ENCODE assay signal across 20 mouse cellular contexts in the genomic region with DNA sequence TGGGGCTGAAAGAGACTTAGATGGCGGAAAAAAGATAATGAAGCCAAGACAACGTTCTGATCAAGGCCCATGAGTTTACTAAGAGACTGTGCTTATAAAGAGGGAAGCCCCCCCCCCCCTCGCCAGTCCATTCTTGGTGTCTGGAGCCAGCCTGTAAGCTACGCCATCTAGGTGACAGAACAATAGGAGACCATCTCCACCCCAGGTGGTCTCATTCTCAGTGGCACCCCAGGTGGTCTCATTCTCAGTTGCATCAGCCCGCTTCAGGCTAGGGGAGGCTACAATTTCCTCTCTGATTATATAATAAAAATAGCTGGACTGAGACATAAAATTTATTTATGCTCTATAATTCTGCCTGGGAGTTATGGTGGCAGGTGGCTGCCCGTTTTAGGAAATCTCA.
"Had no signal": no experiment of that assay in that cellular context is flagged by ENCODE, and none has a peak within 500 bp of the region (broad histone marks: within the 10 kb centered on the region; RNA-seq: fewer than 3 reads in every experiment).

No protein-coding gene starts in this region.

- ATAC-seq: lung, postnatal 0 days; midbrain, embryonic 16.5 days had no signal

- H3K27me3 ChIP-seq: lung, embryonic 15.5 days; midbrain, embryonic 12.5 days; neural tube, embryonic 13.5 days; neural tube, embryonic 15.5 days had no signal

- H3K4me2 ChIP-seq: lung, embryonic 15.5 days; midbrain, embryonic 12.5 days; neural tube, embryonic 13.5 days; neural tube, embryonic 15.5 days had no signal

- H3K9me3 ChIP-seq: lung, embryonic 15.5 days had no signal

- H3K36me3 ChIP-seq: lung, embryonic 15.5 days had no signal

- H3K4me3 ChIP-seq: lung, embryonic 15.5 days; midbrain, embryonic 10.5 days; midbrain, embryonic 12.5 days; myocyte; neural tube, embryonic 13.5 days; neural tube, embryonic 15.5 days had no signal

- H3K9ac ChIP-seq: lung, embryonic 15.5 days; midbrain, embryonic 12.5 days; neural tube, embryonic 13.5 days; neural tube, embryonic 15.5 days had no signal

- H3K27ac ChIP-seq: lung, embryonic 15.5 days; midbrain, embryonic 10.5 days; midbrain, embryonic 12.5 days; neural tube, embryonic 13.5 days; neural tube, embryonic 15.5 days had no signal

- H3K4me1 ChIP-seq: lung, embryonic 15.5 days; midbrain, embryonic 10.5 days; midbrain, embryonic 12.5 days; neural tube, embryonic 13.5 days; neural tube, embryonic 15.5 days had no signal

- DNase-seq: lung, adult 2 months; lung, postnatal 14 days; lung, postnatal 4 days; midbrain, embryonic 14.5 days; retina, postnatal 1 day; right cerebral cortex, adult 18-20 months; right cerebral cortex, postnatal 25 days; right cerebral cortex, postnatal 4 days; spleen, adult 18-20 months; thymus, adult 18-20 months; thymus, postnatal 14 days; thymus, postnatal 36 days had no signal
